Mouse (Mus musculus) gastrocnemius, postnatal 25 days (tissue): ENCODE measurements around the gene Zfp580. TPM values are rescaled to one million over a fixed set of nuclear protein-coding genes. Genes with fewer than 3 reads are reported as not detected.
A peak's percentile ranks its signal among the peaks of the same experiment; 100 is the strongest.
"Not testable (repeated sequence)": the region's sequence is repeated elsewhere in the genome, so short reads cannot be mapped to it uniquely, and the experiment has no call there.

Experiments
- DNase-seq: peaks from one replicate; pipeline ENCODE4 v3.0.0; 2022
- long read RNA-seq, 2 experiments: library from polyadenylated mRNA; stranded (forward); transcript quantifications; one replicate each; pipeline ENCODE4 v2.0.0; 2021
- total RNA-seq, 2 experiments: library from RNA; stranded (reverse); gene quantifications; 1 replicate in 1 of 2; 2 replicates in 1 of 2; pipeline ENCODE4 v1.2.3; 2021

The Zfp580 gene
- total RNA-seq, result 1 to 10 TPM; 2.9 to 3.2 TPM
- long read RNA-seq, experiment 1, partial matches to known transcripts, result 1 of 4 reads
- long read RNA-seq, experiment 1, other reads (novel, unspliced or antisense), result 0 of 4 reads
- long read RNA-seq, experiment 2, partial matches to known transcripts, result 0 of 5 reads
- long read RNA-seq, experiment 2, other reads (novel, unspliced or antisense), result 1 of 5 reads

DNA sequence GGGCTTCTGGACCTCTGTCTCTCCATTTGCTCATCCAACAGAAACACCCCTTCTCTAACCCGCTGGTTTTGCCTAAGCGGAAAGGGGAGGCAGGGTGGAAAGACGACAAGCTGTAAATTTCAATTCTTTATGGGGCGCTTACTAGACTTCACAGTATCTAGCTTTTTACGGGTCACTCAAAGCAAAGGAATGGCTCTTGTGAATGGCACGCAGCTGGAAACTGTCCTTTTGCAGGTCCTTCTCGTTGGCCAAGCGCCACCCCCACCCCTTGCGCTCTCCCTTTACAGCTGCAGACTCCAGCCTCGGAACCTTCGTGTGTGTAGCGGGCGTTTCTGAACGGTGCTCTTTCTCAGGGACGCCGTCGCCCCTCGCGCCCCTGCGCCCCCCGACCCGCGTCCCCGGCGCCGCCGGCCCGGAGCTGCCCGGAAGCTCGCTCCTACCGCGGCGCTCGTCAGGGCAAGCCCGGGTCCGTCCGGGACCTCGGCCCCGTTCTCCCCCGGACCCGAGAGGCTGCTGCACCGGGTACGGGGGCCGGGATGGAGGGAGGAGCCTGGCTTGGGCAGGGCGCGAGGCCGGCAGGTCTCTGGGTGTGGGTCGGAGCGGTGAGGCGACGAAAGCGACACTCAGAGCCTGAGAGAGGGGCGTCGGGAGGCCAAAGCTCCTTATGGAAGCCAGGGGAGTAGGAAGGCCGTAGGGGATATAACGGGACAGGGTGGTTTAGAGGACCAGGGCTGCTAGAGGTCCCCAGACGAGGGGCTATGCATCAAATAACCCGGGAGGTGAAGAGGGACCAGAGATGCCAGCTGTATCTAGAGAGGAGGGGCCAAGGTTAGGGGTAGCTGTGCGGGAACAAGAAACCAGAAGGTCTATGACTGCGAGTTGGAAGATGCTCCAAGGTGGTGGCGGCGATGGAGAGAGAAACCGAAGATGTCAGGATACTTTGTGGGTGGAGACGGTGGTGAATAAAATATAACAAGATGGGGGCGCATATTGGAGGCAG is at the start of gene Zfp580:
Gene Zfp580, plus strand, starts transcription at position 346 of the 1,000 bp plus-strand sequence.
- peak; percentile 74 for DNase-seq

DNA sequence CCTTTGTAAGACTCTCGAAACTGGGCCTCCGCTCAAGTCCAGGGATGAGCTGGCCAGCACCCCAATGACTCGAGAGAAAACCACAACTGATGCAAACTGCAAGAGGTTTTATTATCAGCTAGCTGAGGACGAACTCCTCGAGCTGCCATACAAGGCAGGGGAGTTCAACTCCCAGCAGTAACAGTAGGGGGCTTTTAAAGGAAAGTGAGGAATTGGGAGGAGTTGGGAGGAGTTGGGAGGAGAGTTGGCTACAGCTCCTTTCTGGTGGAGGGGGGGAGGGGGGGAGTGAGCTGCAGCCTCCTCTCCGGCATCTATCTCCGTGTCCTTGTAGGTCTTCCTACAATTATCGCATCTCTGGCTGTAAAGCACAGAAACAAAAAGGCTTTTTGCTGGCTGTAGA is 48.5 kb upstream of the Zfp580 start:
- DNase-seq, result not testable (repeated sequence)

DNA sequence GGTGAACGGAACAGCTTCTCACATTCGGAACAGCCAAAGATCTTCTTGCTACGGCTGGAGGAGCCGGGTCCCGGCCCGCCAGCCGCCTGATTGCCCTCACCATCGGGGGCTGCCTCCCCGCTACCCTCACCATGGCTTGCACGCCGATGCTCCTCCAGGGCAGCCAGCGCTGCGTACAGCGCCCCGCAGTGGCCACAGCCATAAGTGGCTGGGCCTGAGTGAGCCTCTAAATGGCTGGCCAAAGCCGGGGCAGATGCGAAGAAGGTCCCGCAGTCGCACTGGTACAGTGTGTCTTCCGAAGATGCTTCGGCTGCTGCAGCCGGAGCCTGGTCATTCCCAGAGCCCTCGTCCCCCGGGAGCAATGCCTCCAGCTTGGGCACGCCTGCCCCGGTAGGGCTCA is 43.1 kb upstream of the Zfp580 start:
- no peak for DNase-seq

DNA sequence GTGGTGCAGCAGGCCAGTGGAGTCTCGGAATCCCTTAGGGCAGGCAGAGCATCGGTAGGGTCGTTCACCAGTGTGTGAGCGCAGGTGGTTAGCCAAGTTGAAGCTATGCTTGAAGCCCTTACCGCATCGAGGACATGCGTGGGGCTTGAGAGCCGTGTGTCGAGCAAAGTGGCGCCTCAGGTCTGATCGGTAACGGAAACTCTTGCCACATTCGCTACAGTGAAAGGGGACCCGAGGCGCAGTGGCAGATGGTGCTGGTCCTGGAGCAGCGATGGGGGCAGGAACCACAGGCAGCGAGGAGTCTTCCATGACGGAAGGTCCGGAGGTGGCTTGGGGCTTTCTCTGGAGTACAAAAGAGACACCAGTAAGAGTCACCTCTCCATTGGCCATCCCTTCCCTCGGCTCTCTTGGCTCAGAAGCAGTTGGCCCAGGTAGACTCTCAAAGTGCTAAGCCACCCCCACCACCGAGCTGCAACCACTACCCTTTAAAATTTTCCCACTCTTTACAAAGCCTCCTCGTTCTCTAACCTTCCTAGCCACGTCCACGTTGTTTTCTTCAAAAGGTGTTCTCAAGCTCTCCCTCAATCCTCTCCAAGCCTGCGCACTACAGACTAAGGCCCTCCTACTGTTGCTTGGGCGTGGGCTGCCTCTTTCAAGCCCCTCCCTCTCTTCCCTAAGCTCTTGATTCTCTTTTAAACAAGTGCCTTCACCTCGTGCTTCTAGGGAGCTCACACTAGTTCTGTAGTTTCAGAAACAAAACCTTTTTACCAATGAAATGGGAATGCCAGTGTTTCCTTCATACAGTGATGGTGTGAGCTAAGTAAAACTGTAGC is 38.4 kb upstream of the Zfp580 start:
- DNase-seq, result no peak

DNA sequence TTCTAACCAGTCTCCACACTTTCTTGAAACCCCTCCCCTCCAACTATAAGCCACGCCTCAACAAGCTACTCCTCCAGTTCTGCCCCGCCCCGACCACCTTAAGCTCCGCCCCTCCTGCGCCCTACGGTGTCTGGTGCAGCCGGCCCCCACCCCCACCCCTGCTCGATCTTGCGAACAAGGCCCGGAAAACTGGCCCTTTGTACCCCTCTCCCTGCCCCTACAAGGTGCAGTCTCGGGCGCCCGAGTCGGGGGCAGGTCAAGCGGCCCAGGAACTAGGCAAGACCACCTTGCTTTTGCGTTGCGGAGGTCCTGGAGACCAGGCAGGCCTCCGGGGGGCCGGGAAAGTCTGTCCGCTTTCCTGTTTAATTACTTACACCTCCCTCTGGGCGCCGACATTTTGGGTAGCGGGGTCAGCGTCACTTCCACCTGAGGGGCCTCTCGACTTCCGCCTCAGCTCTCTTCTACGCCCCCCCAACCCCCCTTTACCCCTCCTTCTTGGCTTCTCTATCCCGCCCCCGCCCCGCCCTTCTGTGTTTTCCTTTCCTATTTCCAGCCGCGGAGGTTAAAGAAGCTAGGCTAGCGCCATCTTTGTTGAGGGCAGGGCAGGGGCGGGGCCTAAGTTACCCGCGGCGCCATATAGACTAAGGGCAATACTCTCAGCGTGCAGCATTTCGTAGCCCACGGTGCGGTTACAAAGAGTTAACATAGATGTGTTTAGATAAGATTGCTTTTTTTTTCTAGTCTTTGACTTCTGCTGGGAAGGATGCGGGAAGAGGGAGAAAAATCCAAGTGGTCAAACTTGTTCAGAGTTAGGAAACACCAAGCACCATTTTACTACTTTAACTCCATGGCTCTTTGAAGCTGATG is 36.9 kb upstream of the Zfp580 start, which contains the start of the genes Zfp524 and Fiz1:
Gene Zfp524, plus strand, starts transcription at position 165 of the 867 bp plus-strand sequence.
Gene Fiz1, minus strand, starts transcription at position 447 of the 867 bp plus-strand sequence.
- peak; percentile 96 for DNase-seq

DNA sequence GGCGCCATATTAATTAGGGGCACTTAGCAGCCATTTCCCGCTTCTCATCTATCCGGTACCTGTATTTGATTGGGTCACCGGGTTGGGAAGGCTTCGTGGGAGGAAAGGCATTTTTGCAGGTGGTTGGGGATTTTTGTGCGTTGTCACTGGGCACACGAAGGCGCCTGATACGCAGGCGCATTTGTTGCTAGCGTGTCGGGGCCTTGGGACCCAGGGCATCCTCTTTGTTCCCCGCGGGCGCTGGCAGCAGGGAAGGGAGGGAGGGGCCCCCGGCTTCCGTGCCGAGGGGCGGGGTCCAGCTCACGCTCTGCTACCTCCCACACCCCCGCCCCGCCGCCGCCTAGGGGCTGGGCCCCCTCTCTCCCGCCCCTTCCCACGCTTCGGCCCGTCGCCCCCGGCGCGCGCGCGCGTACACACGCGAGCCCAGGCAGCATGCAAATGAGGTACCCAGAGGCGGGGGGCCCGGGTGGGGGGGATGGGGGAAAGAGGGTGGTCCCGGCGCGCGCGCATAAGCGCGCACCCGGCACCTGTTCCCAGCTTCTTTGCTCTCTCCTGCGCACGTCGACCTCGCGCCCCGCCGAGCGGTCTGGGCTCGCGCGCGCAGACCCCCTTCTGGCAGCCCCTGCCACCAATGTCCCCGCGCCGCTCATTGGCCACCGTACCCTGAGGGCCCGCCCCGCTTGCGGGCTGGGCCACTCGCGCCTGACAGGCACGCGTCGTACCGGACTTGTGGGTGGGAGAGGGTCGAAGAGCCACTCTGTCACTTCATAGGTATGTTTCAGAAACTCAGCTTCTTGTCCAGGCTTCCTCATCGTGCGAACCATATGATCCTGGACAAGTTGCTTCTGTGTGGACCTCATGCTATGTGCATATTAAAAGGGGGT is 36.0 kb upstream of the Zfp580 start, which contains the start of gene Gm44973:
Gene Gm44973, plus strand, starts transcription at position 379 of the 884 bp plus-strand sequence.
- DNase-seq, result peak; percentile 97

DNA sequence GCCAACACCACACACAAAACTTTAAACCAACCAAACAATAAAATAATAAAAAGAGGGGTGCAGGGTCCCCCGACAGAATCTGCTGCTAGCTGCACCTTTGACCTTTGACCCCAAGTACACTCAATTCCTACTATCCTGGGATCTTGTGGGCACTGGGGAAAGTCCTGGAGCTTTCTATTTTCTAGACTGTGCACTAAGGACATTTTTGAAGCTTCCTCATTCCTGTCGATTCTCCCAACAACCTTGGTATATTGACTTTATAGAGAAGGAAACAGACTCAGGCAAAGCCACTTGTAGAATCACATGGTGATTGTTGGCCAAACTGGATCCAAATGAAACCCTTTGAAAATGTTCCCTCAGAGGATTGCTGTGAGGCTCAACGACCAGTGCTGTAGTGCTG is 35.3 kb upstream of the Zfp580 start:
- DNase-seq, result no peak

DNA sequence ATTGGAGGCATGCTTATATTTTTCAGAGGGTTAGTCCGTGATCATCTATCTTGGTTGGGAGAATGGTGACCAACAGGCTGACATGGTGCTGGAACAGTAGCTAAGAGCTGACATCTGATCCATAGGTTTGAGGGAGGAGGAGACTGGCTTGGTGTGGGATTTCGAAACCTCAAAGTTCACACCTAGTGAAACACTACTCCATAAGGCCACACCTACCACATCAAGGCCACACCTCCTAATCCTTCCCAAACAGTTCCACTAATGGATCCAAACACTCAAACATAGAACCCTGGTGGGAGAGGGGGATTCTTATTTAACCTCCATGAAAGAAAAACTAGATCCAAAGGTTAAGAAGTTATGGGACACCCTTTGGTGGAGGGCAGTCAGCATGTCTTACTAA is 34.4 kb upstream of the Zfp580 start:
- DNase-seq, result no peak

DNA sequence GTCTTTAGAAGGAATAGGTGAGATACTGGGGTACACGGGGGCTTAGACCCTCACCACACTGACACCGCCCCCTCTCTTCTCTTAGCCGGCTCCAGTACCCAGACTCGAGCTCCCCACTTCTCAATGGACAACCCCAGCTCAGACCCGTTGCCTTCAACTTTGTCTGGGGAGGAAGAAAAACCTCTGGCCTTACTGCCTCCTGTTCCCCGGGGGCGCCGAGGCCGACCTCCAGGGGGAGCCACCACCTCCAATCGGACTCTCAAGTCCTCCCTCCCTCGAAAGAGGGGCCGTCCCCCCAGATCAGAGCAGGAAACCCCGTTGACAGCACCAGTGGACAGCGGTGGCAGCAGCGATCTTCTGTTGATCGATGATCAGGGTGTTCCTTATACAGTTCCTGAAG is 34.0 kb upstream of the Zfp580 start:
- no peak for DNase-seq

DNA sequence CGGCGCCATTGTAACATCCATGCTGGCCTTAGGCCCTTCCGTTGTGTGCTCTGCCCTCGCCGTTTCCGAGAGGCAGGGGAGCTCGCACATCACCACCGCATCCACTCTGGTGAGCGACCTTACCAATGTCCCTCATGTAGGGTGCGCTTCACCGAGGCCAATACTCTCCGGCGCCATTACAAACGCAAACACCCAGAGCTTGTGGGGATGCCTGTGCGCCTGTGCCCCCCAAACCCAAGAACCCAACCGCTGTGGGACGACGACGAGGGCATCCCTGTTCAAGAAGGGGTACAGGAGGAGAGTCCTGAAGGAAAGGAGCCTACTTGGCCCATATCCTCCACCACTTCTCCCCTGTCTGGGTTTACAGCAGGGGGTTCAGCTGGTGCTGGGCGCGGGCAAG is 33.4 kb upstream of the Zfp580 start:
- no peak for DNase-seq

DNA sequence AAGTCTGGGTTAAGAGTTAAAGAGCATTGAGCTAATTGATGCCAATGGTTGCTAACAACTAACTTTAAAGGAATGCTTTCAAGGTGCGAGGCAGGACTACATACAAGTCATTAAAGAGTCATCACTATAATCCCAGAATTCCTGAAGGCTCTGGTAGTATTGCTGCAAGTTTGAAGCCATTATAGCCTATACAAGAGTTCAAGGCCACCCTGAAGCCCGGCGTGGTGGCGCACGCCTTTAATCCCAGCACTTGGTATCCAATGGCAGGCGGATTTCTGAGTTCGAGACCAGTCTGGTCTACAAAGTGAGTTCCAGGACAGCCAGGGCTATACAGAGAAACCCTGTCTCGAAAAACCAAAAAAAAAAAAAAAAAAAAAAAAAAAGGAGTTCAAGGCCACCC is 31.8 kb upstream of the Zfp580 start:
- DNase-seq, result not testable (repeated sequence)

DNA sequence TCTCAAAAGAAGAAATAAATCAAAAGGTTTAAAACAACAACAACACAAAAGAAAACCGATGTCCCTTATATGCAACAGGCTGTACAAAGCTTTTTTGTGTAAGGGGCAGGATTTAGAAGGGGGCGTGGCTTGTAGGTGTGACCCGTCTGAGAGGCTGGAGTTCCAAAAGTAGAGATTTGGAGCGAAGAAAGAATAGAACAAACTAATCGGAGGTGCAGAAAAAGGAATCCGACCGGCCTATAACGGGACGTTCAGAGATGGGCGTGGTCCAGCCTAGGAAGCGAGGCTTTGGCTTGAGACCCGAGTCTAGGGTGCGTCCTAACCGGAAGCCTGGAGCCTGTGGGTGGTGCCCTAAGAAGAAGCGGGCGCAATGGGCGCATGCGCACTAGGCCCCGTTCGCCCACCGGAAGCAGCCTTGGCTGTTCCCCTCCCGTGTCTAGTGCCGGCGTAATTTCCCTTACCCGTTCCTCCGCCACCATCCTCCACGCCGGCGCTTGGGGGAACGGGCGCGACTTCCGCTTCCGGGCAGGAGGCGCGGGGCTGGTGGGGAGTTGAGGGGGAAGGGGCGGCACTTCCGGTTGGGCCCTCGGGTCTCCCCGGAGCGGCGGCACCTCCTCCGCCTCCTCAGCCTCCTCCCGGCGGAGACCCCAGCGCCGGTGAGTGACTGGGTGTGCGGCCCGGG is 31.2 kb upstream of the Zfp580 start, which contains the start of the genes Zfp865 and Ccdc106:
Gene Zfp865, plus strand, starts transcription at position 377 of the 682 bp plus-strand sequence.
Gene Ccdc106, plus strand, starts transcription at position 554 of the 682 bp plus-strand sequence.
- DNase-seq, result peak; percentile 99

DNA sequence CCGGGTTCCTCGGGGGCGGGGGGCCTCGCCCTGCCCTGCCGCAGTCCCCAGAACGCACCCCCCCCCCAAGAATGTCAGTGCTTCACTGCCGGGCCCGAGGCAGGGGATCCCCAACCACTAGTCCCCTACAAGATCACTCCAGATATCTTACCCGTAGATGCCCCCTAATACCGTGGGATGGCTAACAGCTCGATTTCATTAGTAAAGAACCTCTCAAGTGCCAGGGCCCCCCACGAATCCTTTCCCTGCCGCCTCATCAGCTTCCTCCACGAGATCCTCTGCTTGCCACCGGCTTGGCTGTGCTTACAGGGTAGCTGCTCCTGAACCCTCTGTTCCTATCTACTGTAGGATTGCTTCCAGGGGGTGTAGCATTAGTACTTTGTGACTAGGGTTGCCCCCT is 30.7 kb upstream of the Zfp580 start:
- DNase-seq, result no peak

DNA sequence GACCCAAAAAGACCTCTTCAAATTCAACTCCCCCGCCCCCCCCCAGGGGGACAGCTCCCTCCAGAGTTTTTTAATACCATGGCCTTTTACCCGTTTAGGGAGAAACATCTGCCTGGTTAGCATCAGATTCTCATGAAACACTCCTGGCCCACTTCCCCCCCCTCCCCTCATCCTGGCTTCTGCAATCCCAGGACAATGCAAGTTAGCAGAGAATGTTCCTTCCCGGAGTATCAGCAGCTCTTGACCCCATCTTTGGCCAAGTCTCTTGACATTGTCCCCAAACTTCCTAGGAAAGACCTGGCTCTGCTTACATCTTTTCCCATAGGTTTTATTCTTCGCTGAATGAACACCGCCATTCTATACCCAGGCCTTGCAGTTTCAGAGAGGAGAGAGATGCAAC is 30.1 kb upstream of the Zfp580 start:
- DNase-seq, result no peak

DNA sequence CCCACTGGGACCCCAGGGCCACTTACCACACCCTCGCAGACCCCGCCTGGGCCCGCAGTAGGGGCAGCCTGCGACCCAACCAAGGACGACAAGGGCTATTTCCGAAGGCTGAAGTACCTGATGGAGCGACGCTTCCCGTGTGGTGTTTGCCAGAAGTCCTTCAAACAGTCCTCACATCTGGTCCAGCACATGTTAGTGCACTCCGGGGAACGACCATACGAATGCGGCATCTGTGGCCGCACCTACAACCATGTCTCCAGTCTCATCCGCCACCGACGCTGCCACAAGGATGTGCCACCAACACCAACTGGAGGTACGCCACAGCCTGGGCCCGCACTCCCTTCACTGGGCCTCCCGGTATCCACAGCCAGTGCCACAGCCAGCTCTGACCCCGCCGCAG is 21.8 kb upstream of the Zfp580 start:
- no peak for DNase-seq

DNA sequence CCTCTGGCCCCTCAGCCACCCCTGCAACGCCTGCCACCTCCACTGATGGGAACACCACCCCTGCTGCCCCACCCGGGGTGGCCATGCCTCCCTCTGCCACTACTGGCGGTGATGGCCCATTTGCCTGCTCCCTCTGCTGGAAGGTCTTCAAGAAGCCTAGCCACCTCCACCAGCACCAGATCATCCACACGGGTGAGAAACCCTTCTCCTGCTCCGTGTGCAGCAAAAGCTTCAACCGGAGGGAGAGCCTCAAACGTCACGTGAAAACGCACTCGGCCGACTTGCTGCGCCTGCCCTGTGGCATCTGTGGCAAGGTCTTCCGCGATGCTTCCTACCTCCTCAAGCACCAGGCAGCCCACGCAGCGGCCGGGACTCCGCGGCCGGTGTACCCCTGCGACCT is 21.4 kb upstream of the Zfp580 start:
- DNase-seq, result no peak

DNA sequence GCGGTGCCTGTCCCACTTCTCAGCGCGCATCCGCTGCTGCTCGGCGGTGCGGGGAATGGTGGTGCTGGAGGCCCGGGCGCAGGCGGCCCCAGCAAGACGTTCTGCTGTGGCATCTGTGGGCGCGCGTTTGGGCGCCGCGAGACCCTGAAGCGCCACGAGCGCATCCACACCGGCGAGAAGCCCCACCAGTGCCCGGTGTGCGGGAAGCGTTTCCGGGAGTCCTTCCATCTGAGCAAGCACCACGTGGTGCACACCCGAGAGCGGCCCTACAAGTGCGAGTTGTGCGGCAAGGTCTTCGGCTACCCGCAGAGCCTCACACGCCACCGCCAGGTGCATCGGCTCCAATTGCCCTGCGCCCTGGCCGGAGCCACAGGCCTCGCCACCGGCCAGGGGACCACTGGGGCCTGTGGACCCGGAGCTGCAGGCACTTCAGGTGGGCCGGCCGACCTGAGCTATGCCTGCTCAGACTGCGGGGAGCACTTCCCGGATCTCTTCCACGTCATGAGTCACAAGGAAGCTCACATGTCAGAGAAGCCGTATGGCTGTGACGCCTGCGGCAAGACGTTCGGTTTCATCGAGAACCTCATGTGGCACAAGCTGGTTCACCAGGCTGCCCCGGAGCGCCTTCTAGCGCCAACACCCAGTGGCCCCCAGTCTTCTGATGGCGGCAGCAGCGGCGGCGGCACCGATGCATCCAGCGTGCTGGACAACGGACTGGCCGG is 20.6 kb upstream of the Zfp580 start:
- no peak for DNase-seq

DNA sequence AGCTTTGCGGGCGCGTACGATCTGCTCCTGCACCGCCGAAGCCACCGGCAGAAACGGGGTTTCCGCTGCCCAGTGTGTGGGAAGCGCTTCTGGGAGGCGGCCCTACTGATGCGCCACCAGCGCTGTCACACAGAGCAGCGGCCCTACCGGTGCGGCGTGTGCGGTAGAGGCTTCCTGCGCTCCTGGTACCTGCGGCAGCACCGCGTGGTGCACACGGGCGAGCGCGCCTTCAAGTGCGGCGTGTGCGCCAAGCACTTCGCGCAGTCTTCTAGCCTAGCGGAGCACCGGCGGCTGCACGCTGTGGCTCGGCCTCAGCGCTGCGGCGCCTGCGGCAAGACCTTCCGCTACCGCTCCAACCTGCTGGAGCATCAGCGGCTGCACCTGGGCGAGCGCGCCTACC is 19.8 kb upstream of the Zfp580 start:
- DNase-seq, result no peak

DNA sequence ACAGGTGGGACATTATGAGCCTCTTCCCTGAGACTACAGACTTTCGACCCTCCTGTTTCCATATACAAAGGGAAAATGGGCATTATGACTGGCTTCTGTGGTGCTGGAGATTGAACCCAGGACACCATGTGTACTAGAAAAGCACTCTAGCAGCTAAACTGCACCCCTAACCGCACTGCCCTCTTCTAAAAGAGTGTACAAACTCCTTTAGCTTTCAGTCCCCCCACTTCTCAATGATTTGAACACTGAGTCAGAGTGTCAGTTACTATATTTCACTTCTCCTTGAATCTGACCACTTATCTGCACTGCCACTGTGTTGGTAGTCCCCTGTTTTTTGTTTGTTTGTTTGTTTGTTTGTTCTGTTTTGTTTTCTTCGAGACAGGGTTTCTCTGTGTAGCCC is 17.5 kb upstream of the Zfp580 start, which contains the start of gene 4632433K11Rik:
Gene 4632433K11Rik, plus strand, starts transcription at position 301 of the 400 bp plus-strand sequence.
- no peak for DNase-seq
